Mouse (Mus musculus): ENCODE measurements around the gene Daxx. TPM values are rescaled to one million over a fixed set of nuclear protein-coding genes. Genes with fewer than 3 reads are reported as not detected.
A peak's percentile ranks its signal among the peaks of the same experiment; 100 is the strongest.
"Not testable (repeated sequence)": the region's sequence is repeated elsewhere in the genome, so short reads cannot be mapped to it uniquely, and the experiment has no call there.

Gene Daxx
- polyA plus RNA-seq, 1 experiment, result 56.8 TPM

DNA sequence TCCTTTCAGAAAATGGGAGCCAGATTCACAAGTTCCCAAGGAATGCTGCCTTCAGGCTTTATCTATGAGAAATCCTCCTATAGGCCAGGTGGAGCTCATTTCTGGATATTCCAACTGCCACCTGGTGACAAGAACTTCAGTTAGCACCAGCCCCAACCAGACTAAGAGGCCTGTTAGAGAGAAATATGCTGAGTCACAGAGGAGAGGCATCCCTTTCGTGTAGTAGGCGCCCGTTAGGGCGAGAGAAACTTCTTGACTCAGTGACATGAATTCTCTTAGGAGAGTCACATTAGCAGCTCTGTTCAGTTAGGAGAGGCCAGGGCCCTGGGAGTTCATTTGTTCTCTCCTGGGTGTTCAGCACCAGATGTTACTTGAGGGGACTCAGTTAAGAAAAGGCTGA is 9.6 kb upstream of the Daxx start:
- H3K27me3 ChIP-seq (ENCODE audit: control insufficient read depth, insufficient read depth, low read length), result no peaks in the 10 kb centered on the region
- WGBS, result 59% methylated on average over 4 of the region's 4 CpGs
- no peak overlapping the region for H3K27ac ChIP-seq (ENCODE audit: insufficient read depth, low read length)
- TF ChIP-seq CTCF (IDR thresholded peaks at IDR 0.05; ENCODE audit: extremely low read depth, insufficient read depth, insufficient read length, insufficient replicate concordance) (no peak), POLR2A (IDR thresholded peaks at IDR 0.05; ENCODE audit: low read depth, low read length) (no peak)
- no peaks in the 10 kb centered on the region for H3K36me3 ChIP-seq (ENCODE audit: control insufficient read depth, insufficient read depth, low read length)
- no peak for DNase-seq (ENCODE audit: low read depth in 1 of 2, low spot score in 2 of 2)
- H3K4me1 ChIP-seq (ENCODE audit: control insufficient read depth, insufficient read depth, insufficient read length), result peaks cover 6% of the 10 kb centered on the region; the same call in 1 of the 2 replicates
- H3K4me3 ChIP-seq (ENCODE audit: extremely low read depth, insufficient read depth, insufficient read length), result no peak overlapping the region

DNA sequence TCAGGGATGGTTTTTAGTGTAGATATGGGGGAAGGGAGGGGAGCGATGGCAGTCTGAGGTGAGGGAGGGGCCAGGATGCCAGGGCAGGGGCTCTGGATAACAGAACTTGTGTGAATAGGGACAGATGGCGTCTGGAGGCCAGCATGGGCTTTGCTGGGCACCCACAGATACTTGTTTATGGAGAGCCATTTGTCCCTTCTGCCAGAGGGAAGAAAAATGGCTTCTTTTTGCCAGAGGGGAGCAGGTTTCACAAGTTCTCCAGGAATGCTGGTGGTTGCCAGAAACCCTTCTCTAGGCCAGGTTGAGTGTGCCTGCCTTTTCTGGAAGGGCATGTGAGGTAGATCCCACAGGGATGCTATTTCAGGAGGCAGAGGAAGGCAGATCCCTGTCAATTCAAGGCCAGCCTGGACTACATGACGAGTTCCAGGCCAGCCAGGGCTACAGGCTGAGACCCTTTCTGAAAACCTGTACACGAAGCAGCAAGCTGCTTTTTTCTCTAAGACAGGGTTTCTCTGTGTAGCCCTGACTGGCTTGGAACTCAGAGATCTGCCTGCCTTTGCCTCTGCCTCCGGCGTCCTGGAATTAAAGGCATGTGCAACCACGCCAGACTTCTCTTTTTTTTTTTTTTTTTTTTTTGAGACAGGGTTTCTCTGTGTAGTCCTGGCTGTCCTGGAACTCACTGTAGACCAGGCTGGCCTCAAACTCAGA is 8.8 kb upstream of the Daxx start:
- no peak for TF ChIP-seq CTCF (IDR thresholded peaks at IDR 0.05; ENCODE audit: extremely low read depth, insufficient read depth, insufficient read length, insufficient replicate concordance)
- TF ChIP-seq POLR2A (IDR thresholded peaks at IDR 0.05; ENCODE audit: low read depth, low read length), result no peak
- H3K27ac ChIP-seq (ENCODE audit: insufficient read depth, low read length), result no peak overlapping the region
- peaks cover 6% of the 10 kb centered on the region; the same call in 1 of the 2 replicates for H3K4me1 ChIP-seq (ENCODE audit: control insufficient read depth, insufficient read depth, insufficient read length)
- H3K36me3 ChIP-seq (ENCODE audit: control insufficient read depth, insufficient read depth, low read length), result no peaks in the 10 kb centered on the region
- no peaks in the 10 kb centered on the region for H3K27me3 ChIP-seq (ENCODE audit: control insufficient read depth, insufficient read depth, low read length)
- no peak overlapping the region for H3K4me3 ChIP-seq (ENCODE audit: extremely low read depth, insufficient read depth, insufficient read length)
- DNase-seq (ENCODE audit: low read depth in 1 of 2, low spot score in 2 of 2), result no peak
- 84% methylated on average over 7 of the region's 7 CpGs for WGBS

DNA sequence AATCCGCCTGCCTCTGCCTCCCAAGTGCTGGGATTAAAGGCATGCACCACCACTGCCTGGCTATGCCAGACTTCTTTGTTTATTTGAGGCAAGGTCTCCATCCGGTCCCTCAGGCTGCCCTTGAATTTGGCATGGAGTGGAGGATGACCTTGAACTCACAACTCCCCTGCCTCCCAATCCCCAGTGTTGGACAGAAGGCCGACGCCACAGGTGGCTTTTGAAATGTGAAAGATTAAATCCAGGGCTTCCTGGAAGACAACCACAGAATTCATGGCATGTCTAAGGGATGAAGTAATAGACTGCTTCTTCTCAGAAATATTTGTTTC is 8.3 kb upstream of the Daxx start:
- Histone ChIP-seq H3K4me3 (ENCODE audit: extremely low read depth, insufficient read depth, insufficient read length) (no peak overlapping the region), H3K4me1 (ENCODE audit: control insufficient read depth, insufficient read depth, insufficient read length) (peaks cover 6% of the 10 kb centered on the region; the same call in 1 of the 2 replicates), H3K36me3 (ENCODE audit: control insufficient read depth, insufficient read depth, low read length) (no peaks in the 10 kb centered on the region), H3K27ac (ENCODE audit: insufficient read depth, low read length) (no peak overlapping the region), H3K27me3 (ENCODE audit: control insufficient read depth, insufficient read depth, low read length) (no peaks in the 10 kb centered on the region)
- DNase-seq (ENCODE audit: low read depth in 1 of 2, low spot score in 2 of 2), result no peak
- no peak for TF ChIP-seq POLR2A (IDR thresholded peaks at IDR 0.05; ENCODE audit: low read depth, low read length)
- 85% methylated on average over 4 of the region's 4 CpGs for WGBS

DNA sequence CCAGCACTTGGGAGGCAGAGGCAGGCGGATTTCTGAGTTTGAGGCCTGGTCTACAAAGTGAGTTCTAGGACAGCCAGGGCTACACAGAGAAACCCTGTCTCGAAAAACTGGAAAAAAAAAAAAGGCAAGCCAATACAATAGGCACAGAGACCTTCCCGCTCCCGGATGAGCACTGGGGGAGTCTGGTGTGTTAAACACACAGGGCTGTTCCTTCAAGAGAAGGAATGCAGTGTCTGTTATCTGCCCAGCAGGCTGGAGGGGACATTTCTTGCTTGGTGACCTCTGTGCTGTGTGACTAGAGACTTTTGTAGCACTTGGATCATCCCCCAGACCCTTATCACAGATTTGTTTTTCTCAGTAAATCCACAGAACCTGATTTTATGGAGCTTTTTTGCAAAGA is 7.6 kb upstream of the Daxx start:
- no peak overlapping the region for H3K4me3 ChIP-seq (ENCODE audit: extremely low read depth, insufficient read depth, insufficient read length)
- H3K36me3 ChIP-seq (ENCODE audit: control insufficient read depth, insufficient read depth, low read length), result no peaks in the 10 kb centered on the region
- no peaks in the 10 kb centered on the region for H3K27me3 ChIP-seq (ENCODE audit: control insufficient read depth, insufficient read depth, low read length)
- peak overlapping the region; percentile 85 for H3K27ac ChIP-seq (ENCODE audit: insufficient read depth, low read length)
- peaks cover 6% of the 10 kb centered on the region; the same call in 1 of the 2 replicates for H3K4me1 ChIP-seq (ENCODE audit: control insufficient read depth, insufficient read depth, insufficient read length)
- no peak for DNase-seq (ENCODE audit: low read depth in 1 of 2, low spot score in 2 of 2)
- TF ChIP-seq CTCF (IDR thresholded peaks at IDR 0.05; ENCODE audit: extremely low read depth, insufficient read depth, insufficient read length, insufficient replicate concordance) (no peak), POLR2A (IDR thresholded peaks at IDR 0.05; ENCODE audit: low read depth, low read length) (no peak)
- 93% methylated on average over 4 of the region's 4 CpGs for WGBS

DNA sequence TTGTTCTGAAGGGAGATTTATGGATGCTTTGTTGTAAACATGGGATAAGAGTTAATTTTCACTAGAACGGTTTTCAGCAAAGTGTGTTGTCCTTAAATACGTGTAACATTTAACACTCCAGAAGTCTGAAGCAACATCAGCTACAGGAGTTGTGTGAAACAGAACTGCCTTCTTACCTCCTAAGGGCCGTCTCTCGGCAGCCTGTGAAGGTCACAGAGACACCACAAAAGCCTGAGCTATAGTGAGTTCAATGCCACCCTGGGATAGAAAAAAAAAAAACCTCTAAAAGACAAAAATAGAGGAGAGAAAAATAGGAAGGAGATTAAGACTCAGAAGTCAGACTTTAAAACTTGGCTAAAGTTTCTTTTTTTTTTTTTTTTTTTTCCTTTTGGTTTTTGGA is 7.1 kb upstream of the Daxx start:
- no peak for TF ChIP-seq CTCF (IDR thresholded peaks at IDR 0.05; ENCODE audit: extremely low read depth, insufficient read depth, insufficient read length, insufficient replicate concordance)
- TF ChIP-seq POLR2A (IDR thresholded peaks at IDR 0.05; ENCODE audit: low read depth, low read length), result no peak
- DNase-seq (ENCODE audit: low read depth in 1 of 2, low spot score in 2 of 2), result no peak
- peaks cover 6% of the 10 kb centered on the region; the same call in 1 of the 2 replicates for H3K4me1 ChIP-seq (ENCODE audit: control insufficient read depth, insufficient read depth, insufficient read length)
- no peaks in the 10 kb centered on the region for H3K36me3 ChIP-seq (ENCODE audit: control insufficient read depth, insufficient read depth, low read length)
- no peak overlapping the region for H3K4me3 ChIP-seq (ENCODE audit: extremely low read depth, insufficient read depth, insufficient read length)
- no peaks in the 10 kb centered on the region for H3K27me3 ChIP-seq (ENCODE audit: control insufficient read depth, insufficient read depth, low read length)
- peak overlapping the region; percentile 85 for H3K27ac ChIP-seq (ENCODE audit: insufficient read depth, low read length)
- 51% methylated on average over 4 of the region's 4 CpGs for WGBS

DNA sequence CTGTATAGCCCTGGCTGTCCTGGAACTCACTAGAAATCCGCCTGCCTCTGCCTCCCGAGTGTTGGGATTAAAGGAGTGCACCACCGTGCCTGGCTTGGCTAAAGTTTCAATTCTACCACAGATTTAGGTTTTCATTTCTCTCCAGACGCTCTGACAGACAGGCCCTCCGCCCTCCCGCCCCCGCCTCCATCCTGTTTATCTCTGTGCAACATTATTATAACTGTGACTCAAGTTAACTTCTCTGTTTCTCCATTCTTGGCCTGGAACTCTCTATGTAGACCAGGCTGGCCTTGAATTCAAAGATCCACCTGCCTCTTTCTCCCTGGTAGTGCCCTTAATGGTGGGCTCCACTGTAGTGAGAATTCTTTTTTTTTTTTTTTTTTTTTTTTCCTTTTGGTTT is 6.7 kb upstream of the Daxx start:
- TF ChIP-seq POLR2A (IDR thresholded peaks at IDR 0.05; ENCODE audit: low read depth, low read length) (no peak), CTCF (IDR thresholded peaks at IDR 0.05; ENCODE audit: extremely low read depth, insufficient read depth, insufficient read length, insufficient replicate concordance) (no peak)
- Histone ChIP-seq H3K36me3 (ENCODE audit: control insufficient read depth, insufficient read depth, low read length) (no peaks in the 10 kb centered on the region), H3K4me3 (ENCODE audit: extremely low read depth, insufficient read depth, insufficient read length) (no peak overlapping the region), H3K27me3 (ENCODE audit: control insufficient read depth, insufficient read depth, low read length) (no peaks in the 10 kb centered on the region), H3K27ac (ENCODE audit: insufficient read depth, low read length) (peak overlapping the region; percentile 85), H3K4me1 (ENCODE audit: control insufficient read depth, insufficient read depth, insufficient read length) (peaks cover 6% of the 10 kb centered on the region; the same call in 1 of the 2 replicates)
- 13% methylated on average over 7 of the region's 7 CpGs for WGBS
- peak in 1 of 2 experiments; percentile 20 for DNase-seq (ENCODE audit: low read depth in 1 of 2, low spot score in 2 of 2)

DNA sequence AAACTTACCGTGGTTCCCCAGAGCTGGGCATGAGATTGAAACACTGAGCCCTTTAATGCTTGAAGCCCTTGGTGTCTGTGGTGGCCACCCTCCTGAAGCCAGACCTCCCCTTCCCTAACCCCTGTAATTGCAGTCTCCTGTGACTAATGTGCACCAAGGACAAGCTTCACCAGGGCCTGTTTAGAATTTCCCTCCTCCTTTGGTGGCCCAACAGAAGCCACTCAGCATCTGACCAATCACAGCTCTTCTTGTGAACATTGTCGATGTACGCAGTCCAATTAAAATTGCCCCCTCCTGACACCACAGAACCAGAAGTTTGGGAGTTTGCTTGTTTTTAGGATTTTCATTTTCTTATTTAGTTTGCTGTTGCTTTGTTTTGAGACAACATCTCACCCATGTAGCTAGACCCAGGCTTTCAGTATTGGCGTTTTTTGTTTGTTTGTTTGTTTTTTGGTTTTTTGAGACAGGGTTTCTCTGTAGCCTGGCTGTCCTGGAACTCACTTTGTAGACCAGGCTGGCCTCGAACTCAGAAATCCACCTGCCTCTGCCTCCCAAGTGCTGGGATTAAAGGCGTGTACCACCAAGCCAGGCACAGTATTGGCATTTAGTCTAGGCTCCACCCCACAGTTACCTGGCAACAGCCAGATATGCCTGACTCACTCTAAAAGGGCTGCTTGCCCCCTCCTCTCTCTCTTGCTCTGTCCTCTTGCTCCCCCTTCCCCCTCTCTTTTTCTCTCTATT is 5.1 kb upstream of the Daxx start:
- not testable (repeated sequence) for H3K36me3 ChIP-seq (ENCODE audit: control insufficient read depth, insufficient read depth, low read length); H3K27me3 ChIP-seq (ENCODE audit: control insufficient read depth, insufficient read depth, low read length); H3K4me1 ChIP-seq (ENCODE audit: control insufficient read depth, insufficient read depth, insufficient read length); DNase-seq (ENCODE audit: low read depth in 1 of 2, low spot score in 2 of 2); H3K4me3 ChIP-seq (ENCODE audit: extremely low read depth, insufficient read depth, insufficient read length)
- 83% methylated on average over 6 of the region's 6 CpGs for WGBS
- H3K27ac ChIP-seq (ENCODE audit: insufficient read depth, low read length), result peak overlapping the region; percentile 53

DNA sequence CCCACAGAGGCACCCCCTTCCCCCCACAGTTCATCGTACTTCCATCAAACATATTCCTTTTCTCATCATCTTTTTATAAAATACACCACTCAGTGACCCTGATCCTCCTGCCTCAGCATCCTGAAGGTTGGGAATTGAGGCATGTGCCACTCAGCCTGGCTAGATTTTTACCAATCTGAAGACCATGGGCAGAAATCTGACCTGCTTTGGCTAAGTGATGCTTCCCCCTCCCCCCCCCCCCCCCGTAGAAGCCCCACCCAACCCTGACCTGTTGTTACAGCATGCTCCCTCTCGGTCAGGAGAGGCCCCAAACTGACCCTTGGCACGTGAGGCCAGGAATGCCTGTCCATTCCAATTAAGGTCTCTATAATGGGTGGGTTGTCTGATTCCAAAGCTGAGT is 4.4 kb upstream of the Daxx start, which contains the start of gene Platr17:
Gene Platr17 (plus strand): TSS at position 301 of the 400 bp plus-strand sequence.
- H3K27me3 ChIP-seq (ENCODE audit: control insufficient read depth, insufficient read depth, low read length); H3K4me1 ChIP-seq (ENCODE audit: control insufficient read depth, insufficient read depth, insufficient read length); H3K4me3 ChIP-seq (ENCODE audit: extremely low read depth, insufficient read depth, insufficient read length); H3K36me3 ChIP-seq (ENCODE audit: control insufficient read depth, insufficient read depth, low read length); DNase-seq (ENCODE audit: low read depth in 1 of 2, low spot score in 2 of 2): not testable (repeated sequence)
- H3K27ac ChIP-seq (ENCODE audit: insufficient read depth, low read length), result peak within 1 kb of the TSS; percentile 53; the same call in 1 of the 2 replicates
- 75% methylated on average over 3 of the region's 4 CpGs for WGBS
